Mouse (Mus musculus) ovary, postnatal 14 days (tissue): ENCODE results near the gene Otud3.
"Not testable (repeated sequence)": the region's sequence is repeated elsewhere in the genome, so short reads cannot be mapped to it uniquely, and the experiment has no call there.

Source experiments
- DNase-seq: peaks from one replicate; pipeline ENCODE4 v3.0.0; 2022; ENCODE audit warnings: low spot score

Otud3 gene

DNA sequence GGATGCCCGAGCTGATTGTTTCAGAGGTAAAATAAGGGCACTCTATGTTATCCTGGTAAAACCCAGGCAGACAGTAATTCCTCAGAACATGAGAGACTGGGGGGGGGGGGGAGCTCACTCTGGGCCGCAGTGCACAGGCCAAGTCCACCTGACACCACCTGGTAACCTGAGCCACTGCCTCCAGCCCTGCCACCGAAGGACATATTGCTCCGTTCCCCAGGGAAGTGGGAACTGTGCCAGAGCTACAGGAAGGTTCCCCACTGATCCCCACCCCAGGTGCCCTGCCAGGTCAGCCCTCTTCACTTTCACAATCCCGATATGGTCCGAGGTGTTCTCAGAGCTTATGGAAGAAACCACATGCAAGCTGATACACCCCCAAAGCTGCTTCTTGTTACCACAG lies 21.1 kb downstream of the Otud3 start:
- DNase-seq = no peak

DNA sequence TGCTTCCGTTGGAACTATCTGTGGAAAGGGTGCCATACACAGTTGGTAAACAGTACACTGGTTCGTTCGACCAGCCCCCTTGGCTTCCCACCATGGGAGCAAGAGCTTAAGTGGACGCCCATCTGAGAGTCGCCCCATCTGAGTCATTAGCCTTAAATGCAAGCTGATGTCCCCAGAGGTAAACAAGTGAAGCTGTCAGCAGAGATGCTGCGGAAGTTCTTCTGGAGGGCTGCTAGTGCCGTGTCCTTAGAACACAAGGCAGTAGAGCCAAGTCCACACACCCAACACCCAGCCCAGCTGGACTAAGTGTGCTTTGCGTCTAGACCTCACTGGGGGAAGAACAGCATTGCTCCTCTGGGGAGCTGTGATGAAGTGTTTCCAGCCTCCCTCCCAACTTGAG lies 24.1 kb downstream of the Otud3 start:
- no peak for DNase-seq

DNA sequence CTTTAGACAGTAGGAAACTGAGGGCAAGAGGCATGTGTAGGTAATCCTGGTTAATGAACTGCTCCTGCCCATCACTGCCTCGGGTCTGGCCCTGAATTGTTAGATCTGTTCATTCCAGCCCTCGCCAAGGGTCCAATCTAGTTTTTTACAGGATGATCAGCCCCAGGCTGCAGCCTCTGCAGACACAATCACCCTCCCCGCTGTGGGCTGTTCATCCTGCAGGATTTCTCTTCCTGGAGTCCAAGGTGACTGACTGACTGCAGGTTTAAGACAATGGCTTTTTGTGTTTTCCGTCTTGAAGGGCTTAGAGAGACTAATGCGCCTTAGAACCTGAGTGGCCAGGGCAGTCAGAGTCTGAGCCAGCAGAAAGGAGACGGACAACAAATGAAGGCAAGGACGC lies 24.6 kb downstream of the Otud3 start:
- DNase-seq = no peak

DNA sequence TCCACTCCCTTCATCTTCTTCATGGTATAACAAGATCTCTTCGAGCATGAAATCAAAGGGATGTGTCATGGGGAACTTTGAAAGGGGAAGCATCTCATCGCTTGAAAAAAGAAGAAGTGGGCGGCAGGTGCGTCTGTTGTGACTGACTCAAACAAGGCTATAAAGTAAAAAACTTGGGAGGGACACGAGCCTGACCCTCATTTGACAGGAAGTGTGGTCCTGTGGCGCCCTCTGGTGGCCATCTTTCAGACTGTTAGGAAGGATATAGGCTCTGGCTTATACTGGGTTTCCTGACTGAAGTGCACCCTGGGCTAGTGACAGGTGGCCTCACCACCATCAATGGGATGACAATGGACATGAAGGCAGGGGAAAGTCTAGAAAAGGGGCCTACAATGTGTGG lies 29.5 kb downstream of the Otud3 start:
- DNase-seq = peak; percentile 88

DNA sequence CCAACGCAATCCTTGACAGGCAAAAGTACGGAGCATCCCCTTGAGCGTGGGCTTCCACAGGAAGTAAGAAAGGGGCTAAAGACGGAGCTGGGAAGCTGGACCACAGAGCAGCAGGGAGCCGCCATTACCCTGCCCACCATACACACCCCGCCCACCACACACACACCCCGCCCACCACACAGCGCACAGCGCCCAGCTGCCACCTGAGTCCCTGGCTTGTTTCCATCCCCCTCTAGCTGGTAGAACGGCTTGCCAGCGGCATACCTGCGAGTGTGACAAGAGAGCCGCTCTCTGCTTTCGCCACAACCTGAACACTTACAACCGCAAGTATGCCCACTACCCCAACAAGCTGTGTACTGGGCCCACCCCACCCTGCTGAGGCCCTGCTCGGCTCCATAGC lies 31.6 kb downstream of the Otud3 start:
- DNase-seq = no peak

DNA sequence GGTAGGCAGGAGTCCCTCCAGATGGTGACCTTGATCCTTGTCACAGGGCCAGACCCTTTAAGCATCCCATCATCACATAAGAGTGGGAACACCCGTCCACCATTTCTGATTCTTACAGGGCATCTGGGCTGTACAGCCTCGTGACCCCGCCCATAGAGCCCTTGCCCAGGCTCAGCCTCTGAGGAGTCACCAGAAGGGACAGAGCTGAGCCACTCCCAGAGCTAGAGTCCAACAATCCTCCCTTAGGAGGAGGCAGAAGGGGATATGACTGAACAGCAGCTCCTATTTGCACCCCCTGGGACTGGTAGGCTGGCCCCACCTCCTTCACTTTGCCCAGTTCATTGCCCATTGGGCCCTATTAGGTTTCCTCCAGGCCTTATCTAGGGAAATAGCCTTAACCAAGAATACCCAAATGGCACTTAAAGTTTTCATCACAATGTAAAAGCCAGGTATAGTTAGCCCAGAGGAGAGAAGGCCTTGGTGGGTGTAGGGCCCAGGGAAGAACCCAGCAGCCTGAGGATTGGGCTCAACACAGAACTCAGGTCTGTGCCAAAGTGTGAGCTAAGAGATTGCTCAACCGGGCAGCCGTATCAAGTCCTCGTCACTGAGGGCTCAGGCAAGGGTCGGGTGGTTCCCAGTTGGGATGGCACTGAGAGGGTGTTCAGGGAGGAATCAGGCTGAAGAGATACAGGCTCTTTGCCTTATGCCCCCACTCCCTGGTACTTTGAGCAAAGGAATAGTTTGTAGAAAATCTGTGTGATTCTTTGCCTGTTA lies 32.7 kb downstream of the Otud3 start:
- DNase-seq = no peak

DNA sequence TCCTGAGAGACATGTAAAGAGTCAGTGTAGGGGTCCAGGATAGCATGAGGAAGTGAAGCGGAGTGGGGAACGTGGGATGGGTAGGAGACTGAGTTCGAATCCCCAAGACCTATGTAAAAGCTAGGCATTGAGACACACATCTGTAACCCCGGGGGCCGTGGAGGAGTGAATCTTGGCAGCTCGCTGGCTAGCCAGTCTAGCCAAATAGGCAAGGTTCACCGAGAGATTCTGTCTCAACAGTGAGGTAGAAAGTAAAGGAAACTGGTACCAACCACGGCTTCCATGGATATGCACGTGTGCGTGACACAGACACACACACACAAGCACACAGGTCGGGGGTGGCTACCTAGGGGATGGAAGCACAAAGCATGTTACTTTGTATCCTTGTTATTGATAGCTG lies 33.9 kb downstream of the Otud3 start:
- no peak for DNase-seq

DNA sequence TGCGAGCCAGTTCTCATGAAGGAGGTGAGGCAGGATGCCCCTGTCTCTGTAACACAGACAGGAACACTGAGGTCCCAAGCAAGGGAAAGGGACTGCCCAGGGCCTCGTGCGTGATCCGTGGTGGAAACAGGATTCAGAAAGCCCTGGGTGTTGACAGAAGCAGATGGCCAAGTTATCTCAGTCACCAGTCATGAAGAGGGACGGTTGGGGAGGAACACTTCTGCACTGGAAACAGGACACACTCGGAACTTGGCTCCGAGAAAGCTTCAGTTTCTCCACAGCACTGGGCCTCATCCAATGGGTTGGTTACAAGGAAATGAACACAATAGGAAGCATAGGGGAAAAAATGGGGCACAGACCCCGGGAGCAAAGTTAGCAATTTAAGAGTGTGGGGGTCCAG lies 35.0 kb downstream of the Otud3 start:
- DNase-seq = no peak

DNA sequence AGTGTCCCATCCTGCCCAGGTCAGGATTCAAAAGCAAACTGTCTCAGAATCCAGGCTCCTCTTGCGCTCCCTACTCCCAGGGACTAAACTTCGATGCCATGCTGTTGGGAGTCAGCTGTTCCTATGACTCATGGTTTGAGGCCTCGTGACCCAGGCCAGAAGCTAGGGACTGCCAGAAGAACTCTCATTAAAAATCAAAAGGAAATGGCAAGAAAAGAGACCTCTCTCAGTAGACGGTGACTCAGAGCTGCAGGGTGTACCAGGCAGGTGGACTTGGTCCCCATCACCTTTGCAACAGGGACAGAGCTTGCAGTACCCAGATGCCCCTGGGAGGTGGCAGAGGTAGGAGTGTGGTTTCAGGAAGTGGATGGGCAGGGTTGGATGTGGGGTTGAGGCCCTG lies 36.0 kb downstream of the Otud3 start, which contains the start of gene Pla2g2e:
Pla2g2e (plus strand) TSS at position 212 of the 400 bp plus-strand sequence.
- DNase-seq = no peak

DNA sequence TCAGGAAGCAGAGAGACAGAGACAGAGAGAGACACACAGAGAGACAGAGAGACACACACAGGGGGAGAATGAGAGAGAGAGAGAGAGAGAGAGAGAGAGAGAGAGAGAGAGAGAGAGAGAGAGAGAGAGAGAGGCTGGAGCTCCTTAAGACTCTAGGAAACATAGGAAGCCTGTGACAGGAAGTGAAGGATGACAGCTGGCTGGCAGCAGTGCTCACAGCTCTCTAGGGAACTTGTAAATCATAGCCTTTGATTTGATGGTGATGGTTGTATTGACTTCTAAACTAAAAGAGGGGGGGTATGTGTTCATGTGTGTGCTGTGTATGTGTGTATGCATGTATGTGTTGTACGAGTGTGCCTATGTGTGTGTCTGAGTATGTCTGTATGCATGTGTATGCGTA lies 37.8 kb downstream of the Otud3 start:
- no peak for DNase-seq

DNA sequence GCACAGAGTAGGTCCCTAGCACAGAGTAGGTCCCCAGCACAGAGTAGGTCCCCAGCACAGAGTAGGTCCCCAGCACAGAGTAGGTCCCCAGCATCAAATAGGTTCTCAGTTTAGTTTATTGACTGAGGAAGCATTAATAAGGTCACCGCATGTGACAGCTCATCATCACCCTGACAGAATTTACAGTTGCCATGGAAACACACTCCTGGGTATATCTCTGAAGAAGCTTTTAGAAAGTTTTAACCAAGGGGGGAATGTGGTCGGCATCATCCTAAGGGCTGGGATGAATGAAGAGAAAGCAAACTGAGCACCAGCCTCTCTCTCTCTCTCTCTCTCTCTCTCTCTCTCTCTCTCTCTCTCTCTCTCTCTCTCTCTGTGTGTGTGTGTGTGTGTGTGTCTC lies 38.5 kb downstream of the Otud3 start:
- not testable (repeated sequence) for DNase-seq

DNA sequence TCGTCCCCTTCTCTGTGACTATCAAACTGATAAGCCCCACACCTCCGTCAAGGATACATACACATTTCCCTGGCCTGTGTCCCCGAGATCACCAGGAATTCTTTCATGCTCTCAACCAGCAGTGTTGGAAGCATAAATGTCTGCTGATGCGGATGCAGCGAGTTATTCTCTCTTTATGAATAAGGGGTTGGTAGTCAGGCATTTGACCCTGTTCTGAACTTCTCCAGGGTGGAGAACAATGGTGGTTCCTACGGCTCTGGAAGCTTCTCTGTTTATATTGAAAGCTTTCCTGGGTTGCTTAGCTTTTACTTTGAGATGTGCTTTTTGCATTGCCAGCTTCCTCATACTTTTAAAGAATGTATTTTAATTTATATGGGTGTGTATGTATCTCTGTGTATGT lies 39.9 kb downstream of the Otud3 start, which contains the start of gene Gm13030:
Gm13030 (minus strand) TSS at position 101 of the 400 bp plus-strand sequence.
- no peak for DNase-seq

DNA sequence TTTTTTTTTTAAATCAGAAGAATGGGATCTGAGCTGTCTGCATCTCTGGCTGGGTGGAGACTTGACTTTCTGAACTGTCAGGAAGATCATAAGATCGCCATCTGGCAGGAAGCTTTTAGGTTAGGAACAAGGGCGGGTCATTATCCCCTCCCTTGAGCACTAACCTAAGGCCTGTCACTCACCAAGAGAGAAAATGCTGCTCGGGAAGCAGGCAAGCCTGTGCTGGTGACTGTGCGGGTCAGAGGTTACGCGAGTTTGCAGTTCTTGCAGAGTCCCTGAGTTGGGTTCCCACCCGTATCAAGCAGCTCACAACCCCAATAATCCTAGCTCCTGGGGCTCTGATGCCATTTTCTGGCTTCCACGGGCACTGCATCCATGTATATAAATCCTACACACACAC lies 45.1 kb downstream of the Otud3 start:
- DNase-seq = no peak

DNA sequence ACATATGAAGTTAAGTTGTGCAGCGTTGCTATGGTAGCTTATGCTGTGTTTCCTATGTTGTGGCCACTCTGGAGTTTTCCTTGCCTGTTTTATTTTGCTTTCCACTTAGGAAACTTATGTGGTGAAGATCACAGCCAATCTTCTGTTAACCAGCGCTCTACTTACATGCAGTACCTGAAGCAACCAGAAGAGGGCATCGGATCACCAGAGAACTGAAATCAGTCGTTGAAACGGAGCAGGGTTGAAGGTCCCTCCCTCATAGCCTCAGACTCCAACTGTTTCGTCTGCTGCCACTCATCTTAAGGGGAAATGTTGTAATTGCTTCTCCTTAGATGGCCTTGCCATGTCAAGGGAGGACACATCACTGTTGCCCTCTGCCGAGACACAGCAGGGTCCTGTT lies 47.3 kb downstream of the Otud3 start:
- DNase-seq = peak; percentile 84

DNA sequence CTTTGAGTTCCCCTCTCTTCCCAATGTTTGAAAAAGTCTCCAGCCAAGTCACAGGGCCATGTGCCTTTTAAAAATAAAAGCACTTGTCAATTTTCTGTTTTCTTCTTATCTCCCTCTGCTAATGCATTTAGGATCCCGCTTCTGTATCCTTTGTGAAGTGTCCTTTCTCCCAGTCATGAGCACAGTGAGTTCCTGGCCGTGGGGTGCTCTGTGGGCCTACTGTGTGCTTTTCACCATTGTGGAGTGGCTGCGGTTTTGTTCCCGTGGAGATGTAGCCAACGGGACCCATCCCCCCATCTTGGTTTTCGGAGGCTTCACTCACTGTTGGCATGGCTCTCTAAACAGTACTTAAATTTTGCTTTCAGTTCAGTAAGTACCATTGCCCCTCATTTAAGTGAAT lies 47.8 kb downstream of the Otud3 start:
- no peak for DNase-seq

DNA sequence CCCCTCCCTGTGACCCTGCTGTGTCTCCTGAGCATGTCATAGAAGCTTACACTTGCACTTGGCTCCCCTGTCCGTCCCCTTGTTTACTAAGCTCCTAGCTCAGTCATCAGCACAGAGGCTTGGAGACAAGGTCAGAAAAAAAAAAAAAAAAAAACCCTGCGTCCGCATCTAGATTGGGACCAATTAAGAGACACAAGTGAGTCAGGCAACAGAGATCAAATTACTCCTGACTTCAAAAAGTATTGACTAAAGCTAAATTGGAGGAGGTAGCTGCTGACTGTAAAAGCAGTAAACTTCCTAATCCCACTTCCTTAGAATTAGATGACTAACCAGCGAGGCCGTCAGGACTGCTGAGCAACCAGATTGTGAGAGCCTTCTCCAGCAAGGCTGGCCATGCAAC lies 48.7 kb downstream of the Otud3 start:
- no peak for DNase-seq

DNA sequence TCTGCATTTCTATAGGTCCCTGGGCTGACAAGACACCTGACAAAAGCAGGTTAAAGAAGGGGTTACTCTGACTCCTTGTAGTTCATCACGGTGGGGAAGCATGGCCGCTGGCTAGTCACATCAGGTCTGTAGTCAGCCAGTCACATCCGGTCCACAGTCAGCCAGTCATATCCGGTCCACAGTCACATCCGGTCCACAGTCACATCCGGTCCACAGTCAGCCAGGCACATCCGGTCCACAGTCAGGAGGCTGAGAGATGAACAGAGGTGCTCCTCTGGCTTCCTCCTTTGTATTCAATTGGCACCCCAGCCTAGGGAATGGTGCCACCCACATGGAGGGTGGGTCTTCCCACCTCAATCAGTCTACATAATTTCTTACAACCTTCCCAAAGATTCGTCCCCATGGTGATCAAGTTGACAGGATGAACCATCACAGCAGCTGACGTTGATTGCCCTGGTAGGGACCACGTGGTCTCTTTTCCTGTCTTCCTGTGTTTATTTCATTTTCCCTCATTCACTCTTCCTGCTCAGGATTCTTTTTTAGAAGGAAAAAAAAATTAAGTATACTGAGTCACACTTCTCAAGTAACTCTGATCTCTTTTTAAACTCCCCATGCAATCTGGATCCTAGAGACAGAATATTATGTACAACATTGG lies 50.3 kb downstream of the Otud3 start, which contains the start of gene Pla2g5:
Pla2g5 (minus strand) TSS at position 139 of the 655 bp plus-strand sequence.
- no peak for DNase-seq

DNA sequence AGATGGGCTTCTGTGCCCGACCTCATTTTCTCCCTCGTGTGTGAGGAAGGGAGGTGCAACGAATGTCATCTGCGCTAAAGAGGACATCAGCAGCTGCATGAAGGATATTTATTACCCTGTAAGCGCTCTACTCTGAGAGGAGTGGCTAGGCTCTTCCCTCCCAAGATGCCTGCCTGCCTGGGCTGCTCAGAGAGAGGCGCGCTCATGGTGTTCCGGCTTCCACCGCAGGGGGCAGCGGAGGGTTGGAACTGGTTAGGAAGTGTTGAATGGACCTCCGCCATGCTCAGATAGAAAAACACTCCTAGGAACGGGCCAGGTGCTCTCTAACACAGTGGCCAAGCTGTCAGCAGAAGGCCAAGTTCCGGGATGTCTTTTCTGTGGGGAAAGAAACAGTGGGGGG lies 54.0 kb downstream of the Otud3 start:
- DNase-seq = peak; percentile 75

DNA sequence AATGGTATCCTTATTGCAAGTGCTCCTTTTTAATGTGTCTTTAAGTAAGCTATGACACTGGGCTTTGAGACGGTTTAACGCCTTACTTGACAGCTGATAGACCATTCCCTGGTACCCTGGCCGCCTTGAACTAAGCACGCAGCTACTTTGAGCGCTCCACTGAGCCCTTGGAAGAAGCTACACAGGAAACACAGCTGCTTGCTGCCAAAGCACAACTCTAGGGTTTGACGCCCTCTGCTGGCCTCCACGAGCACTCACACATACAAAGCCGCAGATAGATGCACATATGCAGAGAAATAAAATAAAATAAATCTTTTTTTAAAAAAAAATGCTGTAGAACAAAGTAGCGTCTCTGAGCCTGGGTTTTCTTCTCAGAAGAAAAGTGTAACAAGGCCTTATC lies 54.5 kb downstream of the Otud3 start:
- no peak for DNase-seq

DNA sequence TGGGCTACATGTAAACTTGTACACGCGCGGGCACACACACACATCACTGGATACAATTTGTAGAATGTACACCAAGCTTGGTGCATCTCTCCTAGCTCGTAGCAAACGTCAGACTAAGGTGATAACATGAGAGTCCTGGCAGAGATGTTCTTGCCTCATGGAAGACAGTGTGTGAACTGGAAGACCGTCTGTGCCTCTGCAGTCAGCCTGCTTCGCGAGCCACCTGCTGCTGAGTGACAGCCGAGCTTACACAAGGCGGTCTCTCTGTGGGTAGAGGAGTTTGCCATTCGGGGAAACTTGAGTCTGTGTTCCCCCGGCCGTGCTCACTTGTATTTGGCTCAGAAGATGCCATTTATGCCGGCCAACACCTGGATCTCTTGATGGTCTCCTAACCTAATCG lies 55.3 kb downstream of the Otud3 start:
- no peak for DNase-seq

DNA sequence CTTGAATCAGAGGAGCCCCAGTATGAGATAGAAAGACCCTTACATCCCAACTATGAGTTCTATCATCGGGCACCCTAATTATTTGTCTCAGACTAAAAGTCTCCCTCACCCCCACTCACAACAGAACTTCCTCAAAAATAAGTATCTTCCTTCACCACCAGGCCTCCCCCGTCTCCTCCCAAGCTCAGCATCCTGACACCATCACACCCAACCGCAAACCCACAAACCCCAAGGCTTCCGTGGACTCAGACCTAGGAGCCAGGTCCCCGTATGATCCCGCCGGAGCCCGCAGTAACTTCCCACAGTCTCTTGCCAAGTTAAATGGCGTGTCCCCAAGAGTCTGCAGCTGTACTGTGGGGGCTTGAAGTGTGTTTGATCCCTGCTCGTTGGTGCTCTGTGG lies 56.2 kb downstream of the Otud3 start:
- no peak for DNase-seq

DNA sequence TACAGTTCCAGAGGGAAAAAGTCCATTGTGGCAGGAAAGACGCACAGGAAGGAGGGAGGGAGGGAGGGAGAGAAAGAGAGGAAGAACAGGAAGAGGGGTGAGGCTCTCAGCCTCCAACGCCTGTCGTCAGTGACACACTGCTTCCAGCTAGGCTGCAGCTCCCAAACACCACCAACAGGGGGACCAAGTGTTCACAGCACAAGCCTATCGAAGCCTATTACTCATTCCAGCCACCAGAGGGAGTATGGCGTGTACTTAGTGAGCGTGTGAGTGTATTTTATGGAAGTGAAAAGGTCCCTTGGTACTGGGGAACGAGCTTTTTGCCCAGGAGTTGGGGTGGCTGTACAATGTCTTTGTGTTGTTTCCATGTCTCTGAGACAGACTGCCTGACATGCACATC lies 57.3 kb downstream of the Otud3 start:
- DNase-seq = peak; percentile 58

DNA sequence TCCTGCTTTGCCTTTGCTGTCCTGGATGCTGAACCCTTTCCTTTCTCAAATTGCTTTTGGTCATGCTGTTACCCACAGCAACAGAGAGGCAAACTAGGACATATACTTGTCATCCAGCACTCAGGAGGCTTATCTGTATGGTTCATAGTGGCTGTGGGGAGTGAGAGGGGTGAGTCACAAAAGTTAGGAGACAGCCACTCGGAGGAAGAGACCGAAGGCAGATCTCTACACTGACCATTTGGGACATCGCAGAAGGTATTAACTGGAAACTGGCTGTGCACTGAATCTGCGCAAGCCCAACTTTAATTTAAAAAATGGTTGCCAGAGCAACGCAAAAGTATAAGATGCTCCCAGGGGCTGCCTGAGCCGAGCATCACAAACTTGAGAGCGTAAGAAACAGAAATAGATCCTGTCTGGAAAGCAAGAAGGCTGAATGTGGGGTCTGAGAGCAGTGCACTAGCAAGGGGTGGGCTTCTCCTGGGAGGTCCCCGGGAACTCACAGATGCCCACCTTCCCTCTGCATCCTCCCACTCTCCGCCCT lies 58.6 kb downstream of the Otud3 start:
- DNase-seq = no peak
